Comparison of ENCODE assay signal across 11 mouse cellular contexts in genomic region chr1:170218091-170218884, GRCm38 (mm10). TPM values are rescaled to one million over a fixed set of nuclear protein-coding genes. Genes with fewer than 3 reads are reported as not detected.
A peak's percentile ranks its signal among the peaks of the same experiment; 100 is the strongest.
DNase-seq lines count a peak whose midpoint lies in the region; ATAC-seq and TF ChIP-seq lines count a peak whose summit lies in the region.
"Had no signal": no experiment of that assay in that cellular context is flagged by ENCODE, and none has a peak within 500 bp of the region (broad histone marks: within the 10 kb centered on the region; RNA-seq: fewer than 3 reads in every experiment).

No protein-coding gene starts in this region.

- no peaks in the 10 kb centered on the region for H3K9me3 ChIP-seq in midbrain, embryonic 14.5 days (ENCODE audit: control insufficient read depth, low read length)
- no peaks in the 10 kb centered on the region for H3K9me3 ChIP-seq in midbrain, embryonic 15.5 days
- no peaks in the 10 kb centered on the region for H3K9me3 ChIP-seq in stomach, postnatal 0 days (ENCODE audit: control insufficient read depth, low read length)
- H3K9me3 ChIP-seq: embryonic facial prominence, embryonic 15.5 days; megakaryocyte, embryonic 14.5 days; stomach, embryonic 15.5 days had no signal

- 84% methylated on average over 6 of the region's 6 CpGs for WGBS in midbrain, embryonic 14.5 days
- 81% methylated on average over 6 of the region's 6 CpGs for WGBS in midbrain, embryonic 15.5 days
- 73% methylated on average over 6 of the region's 6 CpGs for whole genome bisulfite sequencing in stomach, postnatal 0 days

- DNase-seq in frontal cortex, postnatal 10 days (ENCODE audit: low spot score in 2 of 2): no peak
- DNase-seq in midbrain, embryonic 14.5 days: peak; percentile 40
- DNase-seq in embryo, embryonic 10.5 days (ENCODE audit: low spot score): peak; percentile 62
- no peak for DNase-seq in stomach, postnatal 0 days (ENCODE audit: low spot score)
- no peak for DNase-seq in urinary bladder, postnatal 10 days (ENCODE audit: low spot score)
- DNase-seq in layer of hippocampus, postnatal 10 days (ENCODE audit: low spot score in 2 of 2): no peak

- no peak overlapping the region for H3K4me2 ChIP-seq in midbrain, embryonic 14.5 days (ENCODE audit: low read length)
- no peak overlapping the region for H3K4me2 ChIP-seq in midbrain, embryonic 15.5 days
- no peak overlapping the region for H3K4me2 ChIP-seq in stomach, postnatal 0 days (replicated peaks; ENCODE audit: low read depth)
- H3K4me2 ChIP-seq: embryonic facial prominence, embryonic 15.5 days; stomach, embryonic 15.5 days had no signal

- peak; percentile 66 for ATAC-seq in frontal cortex, adult (ENCODE audit: low TSS enrichment)
- ATAC-seq in midbrain, embryonic 14.5 days (ENCODE audit: low FRiP score, low TSS enrichment): no peak
- no peak for ATAC-seq in midbrain, embryonic 15.5 days (replicated peaks)
- ATAC-seq in stomach, postnatal 0 days (ENCODE audit: low FRiP score, low TSS enrichment): no peak

- H3K9ac ChIP-seq in midbrain, embryonic 14.5 days (replicated peaks; ENCODE audit: low read length): no peak overlapping the region
- H3K9ac ChIP-seq in midbrain, embryonic 15.5 days: no peak overlapping the region
- H3K9ac ChIP-seq in stomach, postnatal 0 days (ENCODE audit: low read length): no peak overlapping the region
- H3K9ac ChIP-seq: embryonic facial prominence, embryonic 15.5 days; stomach, embryonic 15.5 days had no signal

- peaks cover 9% of the 10 kb centered on the region; the same call in 1 of the 2 replicates for H3K4me1 ChIP-seq in midbrain, embryonic 14.5 days (ENCODE audit: control insufficient read depth, insufficient read depth, low read length)
- peaks cover 7% of the 10 kb centered on the region for H3K4me1 ChIP-seq in midbrain, embryonic 15.5 days
- H3K4me1 ChIP-seq in stomach, postnatal 0 days (replicated peaks; ENCODE audit: control insufficient read depth, insufficient read depth): no peaks in the 10 kb centered on the region

- TF ChIP-seq CTCF in stomach, postnatal 0 days (IDR thresholded peaks at IDR 0.05; ENCODE audit: low read depth): peak; percentile 69

- no peak for TF ChIP-seq EP300 in stomach, postnatal 0 days (optimal IDR thresholded peaks at IDR 0.05)

- no peaks in the 10 kb centered on the region for H3K27me3 ChIP-seq in midbrain, embryonic 14.5 days (ENCODE audit: control insufficient read depth, insufficient read depth, low read length)
- H3K27me3 ChIP-seq in midbrain, embryonic 15.5 days (replicated peaks): peaks cover 4% of the 10 kb centered on the region; the same call in 1 of the 2 replicates
- no peaks in the 10 kb centered on the region for H3K27me3 ChIP-seq in stomach, postnatal 0 days (ENCODE audit: control insufficient read depth, insufficient read depth, low read length)
- H3K27me3 ChIP-seq: embryonic facial prominence, embryonic 15.5 days; megakaryocyte, embryonic 14.5 days had no signal

- H3K4me3 ChIP-seq in midbrain, embryonic 14.5 days (replicated peaks; ENCODE audit: low read depth, low read length): no peak overlapping the region
- H3K4me3 ChIP-seq in midbrain, embryonic 15.5 days: no peak overlapping the region
- no peak overlapping the region for H3K4me3 ChIP-seq in stomach, postnatal 0 days (ENCODE audit: low read depth, low read length)
- H3K4me3 ChIP-seq: embryonic facial prominence, embryonic 15.5 days; megakaryocyte, embryonic 14.5 days; stomach, embryonic 15.5 days had no signal

- H3K27ac ChIP-seq in midbrain, embryonic 14.5 days (replicated peaks; ENCODE audit: low read depth, low read length): no peak overlapping the region
- no peak overlapping the region for H3K27ac ChIP-seq in midbrain, embryonic 15.5 days
- H3K27ac ChIP-seq in stomach, postnatal 0 days (replicated peaks): no peak overlapping the region
- H3K27ac ChIP-seq: embryonic facial prominence, embryonic 15.5 days; stomach, embryonic 15.5 days had no signal

- H3K36me3 ChIP-seq in midbrain, embryonic 14.5 days (ENCODE audit: control insufficient read depth, insufficient read depth, low read length): no peaks in the 10 kb centered on the region
- H3K36me3 ChIP-seq in midbrain, embryonic 15.5 days (replicated peaks): no peaks in the 10 kb centered on the region
- no peaks in the 10 kb centered on the region for H3K36me3 ChIP-seq in stomach, postnatal 0 days (ENCODE audit: control insufficient read depth, insufficient read depth, low read length)
- H3K36me3 ChIP-seq: embryonic facial prominence, embryonic 15.5 days; stomach, embryonic 15.5 days had no signal

RNA-seq across cellular contexts. Expression of gene Uhmk1, which starts 3.1 kb away (rescaled TPM):
- 11.7 and 12.8 TPM in 2 replicates for polyA plus RNA-seq in midbrain, embryonic 14.5 days (2014; fragmentation: Nextera tagmentation; extraction: Ambion mirVana)
- 9.1 TPM in 2 replicates for polyA plus RNA-seq in midbrain, embryonic 15.5 days (2015; fragmentation: Nextera tagmentation; extraction: Ambion mirVana)
- polyA plus RNA-seq in stomach, postnatal 0 days (2015; fragmentation: Nextera tagmentation; extraction: Ambion mirVana): 4.1 TPM in 2 replicates
- total RNA-seq in layer of hippocampus, postnatal 10 days (2021): 100 to 1,000 TPM; 145 to 147 TPM

RNA-seq across cellular contexts. Expression of gene Sh2d1b2, which starts 14.3 kb away (rescaled TPM):
- polyA plus RNA-seq in midbrain, embryonic 14.5 days (2014; fragmentation: Nextera tagmentation; extraction: Ambion mirVana): not detected in 2 replicates
- polyA plus RNA-seq in midbrain, embryonic 15.5 days (2015; fragmentation: Nextera tagmentation; extraction: Ambion mirVana): not detected in 2 replicates
- polyA plus RNA-seq in stomach, postnatal 0 days (2015; fragmentation: Nextera tagmentation; extraction: Ambion mirVana): not detected in 2 replicates
- not detected for total RNA-seq in layer of hippocampus, postnatal 10 days (2021)
- polyA plus RNA-seq: embryonic facial prominence, embryonic 15.5 days; stomach, embryonic 15.5 days had no signal

RNA-seq across cellular contexts. Expression of gene Uap1, which starts 43.5 kb away (rescaled TPM):
- polyA plus RNA-seq in midbrain, embryonic 14.5 days (2014; fragmentation: Nextera tagmentation; extraction: Ambion mirVana): 49.2 and 67.5 TPM in 2 replicates
- polyA plus RNA-seq in midbrain, embryonic 15.5 days (2015; fragmentation: Nextera tagmentation; extraction: Ambion mirVana): 58.2 and 63.2 TPM in 2 replicates
- 65.0 and 66.3 TPM in 2 replicates for polyA plus RNA-seq in stomach, postnatal 0 days (2015; fragmentation: Nextera tagmentation; extraction: Ambion mirVana)
- total RNA-seq in layer of hippocampus, postnatal 10 days (2021): 10 to 100 TPM; 56.6 to 63.1 TPM

RNA-seq across cellular contexts. Expression of gene Sh2d1b1, which starts 58.8 kb away (rescaled TPM):
- not detected in 2 replicates for polyA plus RNA-seq in midbrain, embryonic 14.5 days (2014; fragmentation: Nextera tagmentation; extraction: Ambion mirVana)
- 0.06 TPM in 1 of 2 replicates, not detected in the other for polyA plus RNA-seq in midbrain, embryonic 15.5 days (2015; fragmentation: Nextera tagmentation; extraction: Ambion mirVana)
- polyA plus RNA-seq in stomach, postnatal 0 days (2015; fragmentation: Nextera tagmentation; extraction: Ambion mirVana): 0.18 TPM in 2 replicates
- not detected for total RNA-seq in layer of hippocampus, postnatal 10 days (2021)

Comparison
In these comparisons a context has a peak if more than half of its experiments do, and no peak if none do; other contexts are left out.
1. DNase-seq: peak in midbrain, embryonic 14.5 days (single experiment) and embryo, embryonic 10.5 days (single experiment); none in frontal cortex, postnatal 10 days (0 of 2), stomach, postnatal 0 days (single experiment), urinary bladder, postnatal 10 days (single experiment) and layer of hippocampus, postnatal 10 days (0 of 2).